Mouse (Mus musculus): ENCODE data around the gene Mctp2.
"Not testable (repeated sequence)": the region's sequence is repeated elsewhere in the genome, so short reads cannot be mapped to it uniquely, and the experiment has no call there.

Gene Mctp2

GRCm38 (mm10) chr7:72269994-72270393 is 36.4 kb downstream of the Mctp2 start:
- DNase-seq: no peak

GRCm38 (mm10) chr7:72260766-72261655 is 45.4 kb downstream of the Mctp2 start:
- no peak for DNase-seq

GRCm38 (mm10) chr7:72259045-72259444 is 47.4 kb downstream of the Mctp2 start:
- peak; percentile 58 to 80 for DNase-seq

- DNase-seq: not testable (repeated sequence)
These were observed 56.1 kb downstream of the Mctp2 start for GRCm38 (mm10) chr7:72250326-72250725.

GRCm38 (mm10) chr7:72241269-72241668 is 65.1 kb downstream of the Mctp2 start:
- DNase-seq: no peak

- DNase-seq: peak in 1 of 2 experiments; percentile 33
These were observed 66.5 kb downstream of the Mctp2 start for GRCm38 (mm10) chr7:72239782-72240493.

DNA sequence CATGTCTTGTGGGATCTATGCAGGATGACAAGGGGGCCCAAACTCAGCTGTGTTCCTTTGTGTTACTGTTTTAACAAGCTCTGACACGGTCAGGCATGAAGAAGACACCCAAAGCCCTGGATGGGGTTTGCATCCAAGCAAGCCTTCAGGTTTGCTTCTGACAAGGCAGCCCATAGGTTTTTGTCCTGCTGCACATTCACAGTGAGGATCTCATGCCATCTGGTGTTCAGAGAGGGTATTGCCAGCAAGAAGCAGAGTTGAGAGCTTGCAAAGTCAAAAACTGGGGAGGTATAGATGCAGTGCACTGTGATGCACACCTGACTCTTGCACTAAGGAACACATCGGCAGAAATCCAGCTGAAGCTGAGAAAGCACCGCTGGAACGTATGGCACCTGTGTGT is 67.8 kb downstream of the Mctp2 start:
- DNase-seq: peak; percentile 48 to 75

- DNase-seq: no peak
These were observed 71.9 kb downstream of the Mctp2 start for GRCm38 (mm10) chr7:72234433-72234998.

DNA sequence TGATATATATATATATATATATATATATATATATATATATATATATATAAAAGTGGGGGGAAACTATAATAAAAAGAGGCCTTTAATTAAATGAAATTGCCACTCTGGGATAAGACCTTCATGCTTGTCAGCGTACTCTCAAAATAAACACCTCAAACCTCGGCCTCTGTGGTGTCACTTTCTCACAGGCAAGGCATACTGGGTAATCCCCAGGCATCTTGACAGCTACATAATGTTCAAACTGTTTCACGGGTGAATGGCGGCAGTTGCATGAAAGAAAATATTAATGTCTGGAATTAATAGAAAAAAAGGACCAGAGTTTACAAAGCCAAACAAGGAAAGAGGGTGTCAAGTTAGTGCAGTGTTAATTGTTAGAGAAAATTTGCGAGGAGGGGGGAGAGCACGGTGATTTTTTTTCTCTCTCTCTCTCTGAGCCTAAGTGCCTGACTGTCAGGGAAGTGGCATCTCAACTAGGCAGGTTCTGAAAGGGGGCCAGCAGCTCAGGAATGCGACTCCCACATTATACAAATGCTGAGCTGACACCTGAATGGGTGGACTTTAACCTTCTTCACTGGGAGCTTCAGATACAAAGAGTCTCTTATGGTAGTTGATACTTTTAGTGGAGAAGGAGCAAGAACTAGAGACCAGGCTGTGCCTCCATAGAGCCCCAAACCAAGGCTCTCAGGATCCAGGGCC is 75.1 kb downstream of the Mctp2 start:
- DNase-seq: no peak

DNA sequence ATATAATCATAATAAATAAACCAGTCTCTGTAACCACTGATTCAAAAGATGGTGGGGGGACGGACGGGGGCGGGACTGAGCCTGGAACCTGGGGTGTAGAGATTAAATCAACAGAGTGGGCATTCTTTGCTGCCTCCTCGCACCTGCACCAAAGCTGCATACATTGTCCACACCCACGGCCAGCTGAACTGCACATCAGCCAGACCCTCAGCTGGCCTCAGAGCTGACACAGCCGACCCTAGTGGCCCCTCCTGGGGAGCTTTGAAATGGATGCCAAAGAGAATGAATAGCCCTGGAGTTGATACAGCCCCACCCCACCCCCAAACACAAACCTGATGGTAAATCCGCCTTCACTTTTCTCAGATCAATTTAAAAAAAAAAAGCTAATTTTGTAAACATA is 76.5 kb downstream of the Mctp2 start:
- no peak for DNase-seq

- no peak for DNase-seq
These were observed 82.8 kb downstream of the Mctp2 start for GRCm38 (mm10) chr7:72223558-72223957.

DNA sequence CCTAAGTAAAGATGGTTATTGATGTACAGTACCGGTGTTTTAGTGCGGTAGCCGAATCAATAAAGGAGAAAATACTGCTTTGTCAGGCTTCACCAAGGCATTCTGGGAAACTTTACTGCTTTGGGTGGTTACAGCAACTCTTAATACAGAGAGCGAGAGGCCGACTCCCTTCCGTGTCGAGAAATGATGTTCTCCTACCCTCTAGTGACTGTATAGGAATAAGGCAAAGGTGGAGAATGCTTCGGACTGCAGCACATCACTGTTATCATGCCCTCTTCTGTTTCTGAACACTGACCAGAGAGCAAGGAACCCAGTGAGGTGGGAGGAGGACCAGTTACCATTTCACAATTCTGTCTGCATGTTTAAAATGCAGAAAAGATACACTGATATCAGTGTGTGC is 83.9 kb downstream of the Mctp2 start:
- DNase-seq: no peak

DNA sequence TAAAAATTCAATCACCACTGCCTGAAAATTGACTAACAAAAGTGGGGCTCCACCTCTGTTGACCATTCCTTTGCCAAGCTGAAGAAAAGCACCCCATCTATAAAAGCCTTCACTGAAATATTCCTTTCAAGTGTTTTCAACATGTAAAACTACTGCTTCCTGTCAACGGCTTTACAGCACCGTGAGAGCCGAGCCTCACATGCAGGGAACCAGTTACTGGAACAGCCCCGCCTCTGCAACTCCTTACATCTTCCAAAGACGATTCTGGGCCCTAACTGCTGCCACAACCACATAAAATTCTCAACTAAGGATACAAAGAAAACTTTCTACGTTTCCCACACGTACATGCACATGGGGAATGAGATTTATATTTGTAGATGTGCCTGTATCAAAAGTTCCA is 88.4 kb downstream of the Mctp2 start:
- DNase-seq: no peak

- DNase-seq: no peak
These were observed 90.7 kb downstream of the Mctp2 start for GRCm38 (mm10) chr7:72215563-72216215.

DNA sequence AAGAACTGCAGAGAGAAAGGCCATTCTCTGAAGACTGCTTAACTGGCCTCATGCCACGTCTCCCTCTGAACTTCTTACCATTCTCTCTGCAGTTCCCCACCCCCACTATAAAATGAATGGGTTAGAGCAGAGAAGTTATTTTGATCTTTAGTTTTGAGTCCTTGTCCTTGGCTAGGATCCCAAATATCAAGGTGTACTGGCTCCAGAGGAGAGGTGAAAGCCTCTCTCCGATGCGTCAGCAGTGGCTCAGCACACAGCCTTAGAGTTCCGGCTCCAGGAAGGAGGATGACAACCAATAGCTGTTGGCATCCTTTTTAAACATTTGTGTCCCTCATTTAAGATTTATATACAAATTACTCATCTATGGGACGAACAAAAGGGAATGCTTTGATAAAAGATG is 96.2 kb downstream of the Mctp2 start:
- no peak for DNase-seq

DNA sequence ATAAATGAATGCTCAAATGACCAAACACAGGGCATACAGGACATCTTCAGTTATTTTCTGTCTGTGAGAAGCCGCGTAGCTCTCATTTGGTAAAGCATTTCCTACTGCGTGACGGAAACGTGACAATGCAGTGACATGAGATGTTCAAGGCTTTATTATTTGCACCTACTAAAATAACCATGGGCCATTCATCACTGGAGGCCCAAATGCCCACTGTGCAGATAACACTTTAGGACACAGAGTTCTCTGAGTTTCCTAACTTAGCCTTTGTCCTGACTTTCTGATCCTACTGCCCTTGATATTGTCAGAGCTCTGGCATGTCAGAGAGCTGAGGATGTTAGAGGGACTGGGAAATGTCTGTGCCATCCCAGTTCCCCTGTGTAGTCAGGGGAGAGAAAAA is 97.1 kb downstream of the Mctp2 start:
- no peak for DNase-seq

- DNase-seq: no peak
These were observed 99.6 kb downstream of the Mctp2 start for GRCm38 (mm10) chr7:72206841-72207240.

DNA sequence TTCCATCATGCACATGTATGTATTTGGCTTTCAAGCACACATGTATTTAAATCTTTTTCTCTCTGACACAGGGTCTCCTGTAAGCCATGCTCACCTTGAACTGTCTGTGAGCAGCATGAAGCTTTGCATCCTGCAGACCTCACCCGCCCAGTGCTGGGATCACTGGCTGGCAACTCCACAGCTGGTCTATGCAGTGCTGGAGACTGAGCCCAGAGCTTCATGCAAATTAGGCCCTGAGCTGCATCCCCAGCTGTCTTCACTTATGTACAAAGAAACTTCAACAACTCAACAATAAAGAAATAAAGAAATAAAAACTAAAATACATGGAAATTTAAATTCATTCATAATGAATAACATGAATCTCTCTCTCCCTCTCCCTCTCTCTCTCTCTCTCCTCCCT is 110.7 kb downstream of the Mctp2 start:
- no peak for DNase-seq

DNA sequence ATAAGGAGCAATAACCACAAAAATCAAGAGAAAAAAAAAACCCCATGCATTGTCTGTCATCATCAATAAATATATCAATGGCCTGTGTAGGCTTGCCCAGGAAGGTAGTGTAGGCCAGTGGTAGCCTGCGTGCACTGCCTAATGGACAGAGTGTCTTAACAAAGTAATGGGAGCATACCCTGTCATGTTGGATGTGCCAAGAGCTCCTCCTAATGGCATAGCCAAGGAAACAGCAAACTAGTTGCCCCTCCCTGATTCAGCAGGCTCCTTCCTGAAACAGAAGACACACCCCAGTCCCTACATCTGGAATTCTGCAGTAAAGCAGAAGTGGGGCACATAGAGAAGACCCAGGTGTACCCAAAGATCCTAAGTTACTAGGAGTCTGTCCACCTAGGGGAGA is 113.1 kb downstream of the Mctp2 start:
- no peak for DNase-seq

- DNase-seq: no peak
These were observed 124.8 kb downstream of the Mctp2 start for GRCm38 (mm10) chr7:72181651-72182050.

- DNase-seq: peak in 1 of 2 experiments; percentile 5
These were observed 137.1 kb downstream of the Mctp2 start for GRCm38 (mm10) chr7:72169320-72169719.
